Mouse (Mus musculus): ENCODE measurements at regions not wholly inside any gene's neighbourhood (a gene's known extent, or its start where the extent isn't known, plus 50 kb on each side); places are given as distances from the start of the nearest gene placed in this dataset.
A peak's percentile ranks its signal among the peaks of the same experiment; 100 is the strongest.
"Not testable (repeated sequence)": the region's sequence is repeated elsewhere in the genome, so short reads cannot be mapped to it uniquely, and the experiment has no call there.

DNA sequence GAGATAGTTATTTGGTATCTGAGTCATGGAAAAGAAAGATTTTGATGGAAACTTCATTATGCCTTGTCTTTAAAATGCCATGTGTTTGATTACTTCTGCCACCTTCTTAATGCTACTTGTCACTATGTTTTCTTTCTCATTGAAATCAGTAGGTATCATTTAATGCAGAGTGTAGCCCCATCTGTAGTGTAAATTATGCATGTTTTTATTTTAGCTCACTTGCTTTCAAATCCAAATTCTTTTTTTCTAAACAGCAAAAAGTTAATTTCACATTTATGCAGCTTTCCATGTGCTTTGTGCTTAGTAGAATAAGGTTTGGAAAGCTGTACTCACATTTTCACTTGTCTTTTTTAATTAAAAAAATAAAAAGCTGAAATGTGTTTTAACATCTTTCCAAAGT, 748.0 kb upstream of the Epha7 start:
- DNase-seq (ENCODE audit: low spot score in 2 of 2): no peak

DNA sequence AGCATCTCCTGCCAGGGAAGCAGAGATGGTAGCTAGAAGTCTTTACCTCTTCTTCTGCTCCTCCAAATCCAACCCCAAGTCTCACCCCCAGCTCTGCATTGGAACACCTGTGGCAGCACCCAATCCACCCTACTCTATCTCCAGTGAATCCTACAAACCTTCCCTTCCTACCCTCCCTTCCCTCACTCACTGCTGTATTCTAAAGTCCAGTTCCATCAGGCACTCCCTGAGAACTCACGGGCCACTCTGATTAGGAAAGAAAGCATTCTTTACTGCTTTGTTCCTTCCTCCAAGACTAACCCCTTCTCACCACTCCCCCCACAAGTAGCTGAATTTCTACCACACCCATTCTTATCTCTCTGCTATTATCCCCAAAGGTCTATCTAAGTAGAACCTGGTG, 747.1 kb upstream of the Epha7 start:
- DNase-seq (ENCODE audit: low spot score in 2 of 2): no peak

DNA sequence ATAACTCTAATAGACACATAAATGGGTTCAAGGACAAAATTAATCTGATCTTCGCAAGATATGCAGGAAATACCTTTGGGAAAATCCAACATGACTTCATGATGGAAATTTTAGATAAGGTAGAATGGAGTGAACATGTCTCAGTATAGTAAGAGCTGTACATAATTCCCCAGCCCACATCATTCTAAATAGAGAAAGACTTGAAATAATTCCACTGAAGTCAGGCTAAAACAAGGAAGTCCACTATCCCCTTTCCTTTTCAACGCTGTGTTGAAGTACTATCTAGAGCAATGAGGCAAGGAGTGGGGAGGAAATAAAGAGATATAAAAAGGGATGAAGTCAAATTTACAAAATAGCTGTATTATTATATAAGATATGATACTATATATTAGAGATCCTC, 733.9 kb upstream of the Epha7 start:
- DNase-seq (ENCODE audit: low spot score in 2 of 2): no peak

DNA sequence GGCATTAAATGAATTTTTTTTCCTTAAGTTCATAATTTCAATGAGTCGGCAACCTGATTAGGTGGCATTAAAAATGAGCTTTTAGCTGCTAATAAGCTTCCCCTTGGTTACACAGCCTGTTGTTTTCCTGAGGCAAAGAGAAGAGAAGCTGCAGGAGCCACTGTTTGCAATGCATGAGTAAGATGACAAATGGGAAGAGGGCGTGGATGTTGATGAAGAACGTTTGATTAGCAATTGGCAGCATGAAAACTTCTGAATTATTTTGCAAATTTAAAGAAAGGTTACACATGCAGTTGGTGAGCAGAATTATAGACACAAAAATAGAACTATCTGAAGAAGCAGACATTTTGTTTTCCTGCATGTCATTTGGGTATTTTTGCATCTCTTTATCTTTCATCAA, 720.1 kb upstream of the Epha7 start:
- no peak for DNase-seq (ENCODE audit: low spot score in 2 of 2)

DNA sequence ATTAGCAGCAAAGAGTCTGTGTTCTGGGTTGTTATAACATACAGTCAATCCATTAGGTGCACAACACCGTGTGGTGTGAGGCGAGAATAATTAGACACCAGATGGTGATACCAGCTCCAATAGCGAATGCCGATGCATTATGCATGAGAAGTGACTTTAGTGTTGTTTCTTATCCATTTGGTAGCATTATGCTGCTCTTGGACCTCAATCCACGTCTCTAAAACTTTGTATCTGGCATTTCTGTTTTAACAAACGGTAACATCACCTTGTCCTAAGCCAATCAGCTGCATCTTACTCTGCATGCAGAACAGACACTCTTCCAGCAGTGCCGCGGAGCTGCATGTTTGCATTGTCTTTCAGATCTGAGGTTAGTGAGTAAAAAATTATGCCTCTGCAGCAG, 669.8 kb upstream of the Epha7 start:
- DNase-seq (ENCODE audit: low spot score in 2 of 2): no peak

DNA sequence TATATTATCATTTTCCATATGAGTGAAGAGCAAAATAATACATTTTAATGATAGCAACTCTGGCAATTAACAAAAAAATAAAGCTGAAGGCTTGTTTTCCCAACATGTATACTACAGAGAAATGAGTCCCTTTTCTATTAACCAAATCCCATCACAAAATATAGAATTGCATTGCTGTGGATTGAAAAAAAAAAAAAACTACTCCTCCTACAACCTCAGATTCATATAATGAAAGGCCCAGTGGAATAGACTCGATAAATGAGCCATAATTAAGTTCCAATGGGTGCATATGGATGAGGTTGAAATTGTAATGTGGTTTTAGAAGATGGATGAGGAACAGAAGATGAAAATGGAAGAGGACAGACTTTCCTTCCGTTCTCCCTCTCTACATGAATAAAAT, 657.8 kb upstream of the Epha7 start:
- no peak for DNase-seq (ENCODE audit: low spot score in 2 of 2)

DNA sequence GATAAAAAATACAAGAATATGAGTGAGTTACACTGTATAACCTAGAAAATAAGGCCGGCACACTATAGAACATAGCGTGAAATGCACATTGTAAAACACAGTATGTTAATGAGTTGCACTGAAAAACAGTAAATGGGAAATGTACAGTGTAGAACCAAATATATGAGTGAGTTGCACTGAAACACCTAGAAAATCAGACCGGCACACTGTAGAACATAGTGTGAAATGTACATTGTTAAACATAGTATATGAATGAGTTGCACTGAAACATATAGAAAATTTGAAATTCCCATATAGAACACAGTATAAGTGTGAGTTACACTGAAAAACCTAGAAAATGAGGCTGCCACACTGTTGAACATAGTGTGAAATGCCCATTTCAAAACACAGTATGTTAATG, 636.2 kb upstream of the Epha7 start:
- DNase-seq (ENCODE audit: low spot score in 2 of 2): peak in 1 of 2 experiments; percentile 78

DNA sequence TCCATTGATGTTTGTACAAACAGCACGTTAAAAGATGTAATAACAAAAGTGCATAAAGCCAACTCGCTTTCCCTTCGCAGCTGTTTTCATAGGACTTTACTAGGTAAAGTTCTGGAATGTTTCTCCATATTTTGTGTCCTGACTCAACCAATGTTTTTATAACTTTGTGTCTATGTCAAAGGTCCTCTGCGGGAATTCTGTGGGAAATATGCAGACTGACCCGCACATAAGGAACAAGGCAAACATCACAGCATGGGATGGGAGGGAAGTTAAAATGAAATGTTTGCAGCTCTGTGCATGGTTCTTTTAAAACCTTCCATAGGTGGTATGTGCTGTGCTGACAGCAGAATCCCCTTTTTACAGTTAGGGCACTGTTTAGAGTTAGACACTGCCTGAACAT, 622.1 kb upstream of the Epha7 start:
- DNase-seq (ENCODE audit: low spot score in 2 of 2): no peak

DNA sequence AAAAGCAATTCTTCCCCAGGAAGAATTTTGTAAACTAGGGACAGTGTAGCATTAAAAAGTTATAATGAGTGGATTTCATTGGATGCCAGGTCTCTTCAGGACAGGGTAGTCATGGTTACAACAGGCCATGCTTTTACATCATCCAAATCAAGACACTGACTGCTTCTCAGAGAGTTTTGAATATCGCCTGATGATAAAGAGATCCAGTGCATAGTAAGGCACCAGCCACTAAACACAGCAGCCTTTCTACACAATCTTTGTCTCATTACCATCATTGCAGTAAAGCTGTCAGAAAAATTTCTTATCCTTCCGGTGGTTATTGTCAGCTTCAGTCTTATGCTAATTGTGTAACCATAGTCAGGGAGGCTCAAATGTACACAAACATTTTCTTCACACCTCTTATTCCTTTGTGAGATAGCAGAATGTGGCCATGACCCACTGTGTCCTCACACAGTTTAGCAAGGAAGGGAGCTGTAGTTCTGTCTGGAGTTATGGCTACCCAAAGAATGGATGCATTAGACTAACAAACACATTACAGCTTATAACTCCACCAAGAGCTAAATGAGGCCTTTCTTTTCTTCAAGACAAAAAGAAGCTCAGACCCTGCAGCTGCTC, 585.2 kb upstream of the Epha7 start:
- no peak for DNase-seq (ENCODE audit: low spot score in 2 of 2)

DNA sequence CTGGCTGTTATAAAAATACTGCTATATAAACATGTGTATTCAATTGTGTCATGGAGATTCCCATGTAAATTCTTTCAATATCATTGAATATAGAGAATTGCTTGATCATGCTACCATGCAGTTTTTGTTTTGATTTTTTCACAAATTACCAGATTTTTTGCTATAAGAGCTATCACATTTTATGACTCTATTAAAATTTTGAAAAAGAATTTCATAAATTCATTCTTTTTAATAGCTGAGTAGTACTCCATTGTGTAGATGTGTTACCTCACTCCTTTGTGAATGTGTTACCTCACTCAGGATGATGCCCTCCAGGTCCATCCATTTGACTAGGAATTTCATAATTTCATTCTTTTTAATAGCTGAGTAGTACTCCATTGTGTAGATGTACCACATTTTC, 577.4 kb upstream of the Epha7 start:
- not testable (repeated sequence) for DNase-seq (ENCODE audit: low spot score in 2 of 2)

DNA sequence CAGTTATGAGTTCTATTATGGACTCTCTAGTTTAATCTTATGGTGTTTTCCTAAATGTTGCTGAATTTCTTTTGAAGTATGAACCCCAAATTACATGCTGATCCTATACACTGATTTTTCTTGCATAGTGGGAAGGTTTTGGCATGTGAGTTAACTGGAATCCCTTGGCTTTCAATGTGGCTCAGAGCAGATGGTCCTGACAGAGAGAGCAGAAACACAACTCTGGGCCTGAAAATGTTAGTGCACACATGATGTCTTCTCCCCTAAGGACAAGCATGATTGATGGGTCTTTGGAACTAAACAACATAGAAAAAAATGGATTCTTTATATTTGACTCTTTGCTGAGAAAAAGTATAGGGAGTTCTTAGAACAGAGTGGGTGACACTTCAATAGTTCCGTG, 570.7 kb upstream of the Epha7 start:
- no peak for DNase-seq (ENCODE audit: low spot score in 2 of 2)
